Mouse (Mus musculus): ENCODE measurements around the gene Rnf17. TPM values are rescaled to one million over a fixed set of nuclear protein-coding genes. Genes with fewer than 3 reads are reported as not detected.

Gene Rnf17
- total and polyA plus RNA-seq, 2 experiments from 2014 or later = 1.0 TPM; not detected in 1

DNA sequence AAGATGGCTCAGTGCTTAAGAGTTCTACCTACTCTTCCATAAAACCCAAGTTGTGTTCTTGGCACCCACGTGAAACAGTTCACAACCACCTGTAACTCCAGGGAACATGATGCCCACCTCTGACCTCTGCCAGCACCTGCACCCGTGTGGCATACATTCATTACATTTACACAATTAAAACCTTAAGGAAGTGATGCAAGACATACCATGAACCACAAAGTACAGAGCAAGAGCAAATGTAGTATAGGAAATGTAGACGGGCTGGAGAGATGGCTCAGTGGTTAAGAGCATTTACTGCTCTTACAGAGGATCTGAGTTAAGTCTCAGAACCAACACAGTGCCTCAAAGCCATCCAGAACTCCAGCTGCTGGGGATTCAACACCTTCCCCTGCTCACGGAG, 166.7 kb downstream of the Rnf17 start:
- Histone ChIP-seq H3K36me3 (ENCODE audit: insufficient read depth, low read length) (no peaks in the 10 kb centered on the region), H3K9me3 (ENCODE audit: low read length) (no peaks in the 10 kb centered on the region), H3K4me2 (ENCODE audit: low read depth, low read length) (no peak overlapping the region), H3K9ac (replicated peaks; ENCODE audit: low read length) (no peak overlapping the region), H3K4me1 (ENCODE audit: insufficient read depth, low read length) (no peaks in the 10 kb centered on the region), H3K27ac (no peak overlapping the region), H3K4me3 (ENCODE audit: low read length) (no peak overlapping the region), H3K27me3 (ENCODE audit: insufficient read depth, low read length) (no peaks in the 10 kb centered on the region)
- DNase-seq (ENCODE audit: low spot score) = no peak
- WGBS = 89% methylated on average over 4 of the region's 4 CpGs
- no peak for ATAC-seq
- no peak for TF ChIP-seq CTCF (IDR thresholded peaks at IDR 0.05; ENCODE audit: low read depth)

DNA sequence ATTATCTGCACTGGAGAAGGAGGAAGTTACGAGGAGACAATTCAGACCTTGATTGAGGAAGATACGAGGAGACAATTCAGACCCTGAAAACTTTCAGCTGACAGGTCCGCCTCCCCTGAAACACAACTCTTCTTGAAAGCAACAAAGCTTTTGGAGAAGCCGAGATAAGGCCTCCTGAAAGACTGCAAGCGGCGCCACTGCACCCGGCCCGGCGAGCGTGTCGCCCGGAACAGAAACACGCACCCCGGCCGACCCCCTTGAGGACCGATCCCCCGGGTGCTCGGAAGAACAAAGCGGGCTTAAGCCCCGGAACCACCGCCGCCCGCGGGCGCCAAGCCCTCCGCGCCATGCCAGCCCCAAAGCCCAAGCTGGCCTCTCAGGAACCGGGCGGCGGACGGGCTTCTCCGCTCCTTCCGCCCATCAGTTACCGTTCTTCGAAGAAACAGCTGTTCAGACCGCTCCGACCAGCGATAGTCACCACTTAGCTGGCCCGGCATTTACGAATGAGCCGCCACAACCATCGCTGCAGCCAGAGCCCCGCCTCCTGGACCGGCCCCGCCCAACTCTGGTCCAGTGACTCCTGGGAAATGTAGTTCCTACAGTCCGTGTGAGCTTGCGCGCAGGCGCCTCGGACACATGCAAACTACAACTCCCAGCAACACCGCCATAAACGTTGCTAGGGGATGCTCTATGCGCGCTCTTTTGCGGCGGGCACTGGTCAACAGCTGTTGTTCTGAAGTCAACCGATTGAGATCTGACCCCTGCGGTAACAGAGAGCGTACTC, 169.1 kb downstream of the Rnf17 start:
- no peaks in the 10 kb centered on the region for H3K9me3 ChIP-seq (ENCODE audit: low read length)
- peak overlapping the region; percentile 58; the same call in 1 of the 2 replicates for H3K27ac ChIP-seq
- H3K4me2 ChIP-seq (ENCODE audit: low read depth, low read length) = peak overlapping the region; percentile 65
- H3K27me3 ChIP-seq (ENCODE audit: insufficient read depth, low read length) = no peaks in the 10 kb centered on the region
- WGBS = under 1% methylated on average over 59 of the region's 59 CpGs
- H3K4me1 ChIP-seq (ENCODE audit: insufficient read depth, low read length) = no peaks in the 10 kb centered on the region
- no peak; the same call in 1 of the 2 replicates for TF ChIP-seq CTCF (IDR thresholded peaks at IDR 0.05; ENCODE audit: low read depth)
- H3K4me3 ChIP-seq (ENCODE audit: low read length) = peak overlapping the region; percentile 73
- no peaks in the 10 kb centered on the region for H3K36me3 ChIP-seq (ENCODE audit: insufficient read depth, low read length)
- ATAC-seq = peak; percentile 100
- H3K9ac ChIP-seq (replicated peaks; ENCODE audit: low read length) = peak overlapping the region; percentile 53
- DNase-seq (ENCODE audit: low spot score) = peak; percentile 98

DNA sequence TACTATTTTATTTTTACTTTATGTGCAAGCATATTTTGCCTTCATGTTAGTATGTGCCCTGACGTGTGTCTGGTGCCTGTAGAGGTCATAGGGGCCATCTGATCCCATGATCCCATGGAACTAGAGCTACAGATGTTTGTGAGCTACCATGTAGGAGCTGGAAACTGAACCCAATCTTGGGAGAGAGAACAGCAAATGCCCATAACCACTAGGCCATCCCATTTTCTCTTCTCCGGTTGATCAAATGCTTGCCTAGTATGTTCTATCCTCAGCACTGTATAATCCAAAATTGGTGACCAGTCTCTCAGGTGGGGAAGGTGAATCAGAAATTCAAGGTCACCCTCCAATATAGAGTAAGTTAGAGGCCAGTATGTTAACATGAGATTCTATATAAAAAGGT, 170.2 kb downstream of the Rnf17 start:
- no peaks in the 10 kb centered on the region for H3K4me1 ChIP-seq (ENCODE audit: insufficient read depth, low read length)
- DNase-seq (ENCODE audit: low spot score) = no peak
- peak overlapping the region; percentile 73; the same call in 1 of the 2 replicates for H3K4me3 ChIP-seq (ENCODE audit: low read length)
- peak overlapping the region; percentile 65 for H3K4me2 ChIP-seq (ENCODE audit: low read depth, low read length)
- H3K27ac ChIP-seq = no peak overlapping the region
- no peaks in the 10 kb centered on the region for H3K9me3 ChIP-seq (ENCODE audit: low read length)
- no peak overlapping the region for H3K9ac ChIP-seq (replicated peaks; ENCODE audit: low read length)
- H3K27me3 ChIP-seq (ENCODE audit: insufficient read depth, low read length) = no peaks in the 10 kb centered on the region
- WGBS = 75% methylated on average over 2 of the region's 2 CpGs
- TF ChIP-seq CTCF (IDR thresholded peaks at IDR 0.05; ENCODE audit: low read depth) = no peak; the same call in 1 of the 2 replicates
- no peaks in the 10 kb centered on the region for H3K36me3 ChIP-seq (ENCODE audit: insufficient read depth, low read length)
- ATAC-seq = no peak

Other genes starting within 250 kb of the Rnf17 start
- not detected in 2 replicates for gene Gzmg, start 243.0 kb upstream of the Rnf17 start, total RNA-seq (2014; rRNA removed)
- gene Gzmg, start 243.0 kb upstream of the Rnf17 start, polyA plus RNA-seq (2015; fragmentation: Nextera tagmentation; extraction: Ambion mirVana) = not detected in 2 replicates
- not detected in 2 replicates for gene Gzmn, start 228.0 kb upstream of the Rnf17 start, total RNA-seq (2014; rRNA removed)
- not detected in 2 replicates for gene Gzmn, start 228.0 kb upstream of the Rnf17 start, polyA plus RNA-seq (2015; fragmentation: Nextera tagmentation; extraction: Ambion mirVana)
- not detected in 2 replicates for gene Gzmf, start 191.2 kb upstream of the Rnf17 start, total RNA-seq (2014; rRNA removed)
- not detected in 2 replicates for gene Gzmf, start 191.2 kb upstream of the Rnf17 start, polyA plus RNA-seq (2015; fragmentation: Nextera tagmentation; extraction: Ambion mirVana)
- gene Gzmc, start 167.9 kb upstream of the Rnf17 start, total RNA-seq (2014; rRNA removed) = not detected in 2 replicates
- gene Gzmc, start 167.9 kb upstream of the Rnf17 start, polyA plus RNA-seq (2015; fragmentation: Nextera tagmentation; extraction: Ambion mirVana) = 0.33 TPM in 1 of 2 replicates, not detected in the other
- gene Gzmb, start 140.3 kb upstream of the Rnf17 start, total RNA-seq (2014; rRNA removed) = not detected in 2 replicates
- not detected in 2 replicates for gene Gzmb, start 140.3 kb upstream of the Rnf17 start, polyA plus RNA-seq (2015; fragmentation: Nextera tagmentation; extraction: Ambion mirVana)
- gene Atp12a, start 37.5 kb upstream of the Rnf17 start, total RNA-seq (2014; rRNA removed) = 0.18 and 0.68 TPM in 2 replicates
- gene Atp12a, start 37.5 kb upstream of the Rnf17 start, polyA plus RNA-seq (2015; fragmentation: Nextera tagmentation; extraction: Ambion mirVana) = 0.26 and 0.48 TPM in 2 replicates
- 1.1 and 8.0 TPM in 2 replicates for gene Cenpj, start 172.8 kb downstream of the Rnf17 start, total RNA-seq (2014; rRNA removed)
- 3.4 and 3.8 TPM in 2 replicates for gene Cenpj, start 172.8 kb downstream of the Rnf17 start, polyA plus RNA-seq (2015; fragmentation: Nextera tagmentation; extraction: Ambion mirVana)
- 0.78 and 1.5 TPM in 2 replicates for gene Parp4, start 173.0 kb downstream of the Rnf17 start, total RNA-seq (2014; rRNA removed)
- 1.6 and 1.8 TPM in 2 replicates for gene Parp4, start 173.0 kb downstream of the Rnf17 start, polyA plus RNA-seq (2015; fragmentation: Nextera tagmentation; extraction: Ambion mirVana)